Mouse (Mus musculus): ENCODE results near the gene Zc3h12a.

Gene Zc3h12a

DNA sequence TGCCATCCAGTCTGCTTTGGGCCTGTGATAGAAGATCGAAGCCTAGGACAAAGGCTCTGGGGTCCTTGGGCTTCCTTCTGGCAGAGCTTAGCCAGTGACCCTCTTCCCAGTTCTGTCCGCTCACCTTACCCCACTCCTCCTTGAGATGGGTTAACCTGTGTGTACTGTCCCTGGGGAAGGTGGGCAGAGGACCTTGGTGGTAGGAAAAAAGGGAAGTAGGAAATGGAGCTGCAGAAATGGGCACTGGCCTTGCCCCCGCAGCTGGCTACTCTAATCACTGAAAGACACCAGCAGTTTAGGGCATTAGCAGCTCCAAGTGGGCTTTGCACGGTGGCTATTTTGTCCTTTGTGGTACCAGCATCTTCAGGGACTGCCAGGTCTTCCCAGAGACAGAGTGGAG, 12.6 kb downstream of the Zc3h12a start:
- DNase-seq (ENCODE audit: low spot score): no peak

DNA sequence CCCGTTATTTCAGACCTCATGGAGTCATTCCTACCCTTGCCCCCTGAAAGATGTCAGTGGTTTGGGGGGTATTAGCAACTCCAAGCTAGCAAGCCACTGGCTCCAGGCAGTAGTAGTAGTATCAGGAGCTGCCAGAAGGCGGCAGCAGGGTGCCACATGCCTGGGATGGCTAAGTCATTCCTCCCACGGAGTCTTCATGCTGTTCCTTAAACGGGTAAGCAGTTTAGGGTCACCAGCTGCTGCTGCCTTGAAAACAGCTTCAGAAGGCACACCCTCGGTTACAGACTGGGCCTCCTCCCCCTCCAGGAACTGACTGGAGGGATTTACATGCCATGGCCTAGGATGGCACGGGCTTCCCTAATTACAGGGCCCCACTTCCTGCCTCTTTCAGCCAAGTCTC, 13.0 kb downstream of the Zc3h12a start:
- DNase-seq (ENCODE audit: low spot score): peak; percentile 82

DNA sequence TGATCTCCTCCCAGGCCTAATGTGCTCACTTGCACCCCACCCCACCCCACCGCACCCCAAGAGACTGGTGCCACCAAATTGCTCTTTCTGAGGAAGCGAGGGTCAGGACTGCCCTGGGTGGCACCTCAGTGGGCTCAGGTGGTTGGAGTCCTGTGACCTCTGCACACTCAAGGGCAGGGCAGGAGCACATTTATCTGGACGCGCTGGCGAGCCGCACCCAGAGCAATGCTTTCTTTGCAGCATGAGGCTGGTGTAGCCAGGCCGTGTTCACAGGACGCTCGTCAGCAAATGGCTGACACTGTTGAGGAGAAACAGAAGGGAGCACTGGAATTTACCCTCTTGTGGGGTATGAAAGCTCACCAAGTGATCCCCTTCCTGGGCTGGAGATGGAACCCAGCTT, 22.3 kb downstream of the Zc3h12a start:
- DNase-seq (ENCODE audit: low spot score): no peak

DNA sequence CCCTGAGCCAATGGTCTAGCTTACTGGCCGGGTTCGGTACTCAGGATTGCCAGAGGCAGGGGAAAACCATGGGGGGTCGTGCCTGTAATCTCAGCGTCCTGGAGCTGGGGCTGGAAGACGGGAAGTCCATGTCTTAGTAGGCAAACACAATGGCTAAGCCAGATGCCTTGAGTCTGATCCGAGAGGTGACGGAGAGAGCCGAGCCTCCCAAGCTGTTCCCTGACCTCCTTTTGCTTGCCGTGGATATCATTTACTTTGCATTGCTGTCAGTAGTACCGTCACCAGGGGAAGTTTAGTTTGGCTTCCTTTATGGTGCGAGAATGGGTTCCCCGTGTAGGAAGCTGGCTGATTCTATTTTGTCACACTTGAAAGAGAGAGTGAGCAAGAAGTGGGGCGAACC, 26.3 kb downstream of the Zc3h12a start:
- no peak for DNase-seq (ENCODE audit: low spot score)

DNA sequence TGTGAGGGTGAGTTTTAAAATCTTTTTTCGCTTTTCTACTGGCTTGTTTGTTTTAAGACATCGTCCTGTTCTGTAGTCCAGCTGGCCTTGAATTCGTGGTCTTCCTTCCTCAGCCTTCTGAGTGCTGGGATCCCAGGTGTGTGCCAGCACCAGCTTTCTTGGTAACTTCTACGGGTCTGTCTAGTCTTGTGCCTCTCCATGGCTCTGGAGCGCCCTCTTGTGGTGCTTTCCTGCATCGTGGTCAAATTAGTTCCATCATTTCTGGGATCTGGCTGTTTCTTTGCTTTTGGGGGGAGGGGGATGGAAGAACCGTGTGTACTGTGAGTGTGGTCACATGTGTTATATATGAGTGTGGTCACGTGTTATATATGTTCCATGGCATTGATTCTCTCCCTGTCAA, 28.2 kb downstream of the Zc3h12a start:
- DNase-seq (ENCODE audit: low spot score): peak; percentile 79

DNA sequence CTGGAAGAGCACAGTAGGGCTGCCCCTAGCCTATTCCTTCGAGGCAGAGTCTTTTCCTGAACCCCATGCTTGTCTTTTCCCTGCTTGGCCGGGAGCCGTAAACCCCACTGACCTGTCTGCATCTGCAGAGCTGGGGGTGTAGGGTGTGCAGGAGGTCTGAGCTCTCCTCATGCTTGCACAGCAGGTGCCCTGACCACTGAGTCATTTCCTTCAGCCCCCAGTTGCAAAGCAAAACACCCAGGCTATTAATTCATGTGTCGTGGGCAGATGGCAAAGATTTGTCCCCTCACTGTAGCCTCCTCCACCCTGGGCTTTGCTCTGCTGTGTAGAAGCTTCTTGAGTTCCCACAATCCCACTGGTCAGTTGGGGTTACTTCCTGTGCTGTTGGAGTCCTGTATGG, 30.2 kb downstream of the Zc3h12a start:
- DNase-seq (ENCODE audit: low spot score): no peak

DNA sequence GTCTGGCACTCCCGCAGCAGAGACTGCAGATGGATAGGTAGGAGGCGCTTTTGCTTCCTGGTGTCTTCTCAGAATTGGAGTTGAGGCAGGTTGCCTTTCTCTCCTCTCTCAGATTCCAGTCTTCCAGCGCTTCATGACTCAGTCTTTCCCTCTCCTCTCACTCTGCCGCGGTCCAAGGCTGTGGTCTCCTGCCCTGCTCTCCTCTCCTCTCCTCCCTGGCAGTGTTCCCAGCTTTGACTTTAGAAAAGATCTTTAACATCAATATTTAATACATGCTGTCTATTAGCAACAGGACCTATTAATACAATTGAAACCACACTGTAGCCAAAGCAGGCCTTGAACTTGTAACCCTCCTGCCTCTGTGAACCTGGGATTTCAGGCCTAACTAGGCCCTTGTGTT, 31.6 kb downstream of the Zc3h12a start:
- DNase-seq (ENCODE audit: low spot score): no peak

DNA sequence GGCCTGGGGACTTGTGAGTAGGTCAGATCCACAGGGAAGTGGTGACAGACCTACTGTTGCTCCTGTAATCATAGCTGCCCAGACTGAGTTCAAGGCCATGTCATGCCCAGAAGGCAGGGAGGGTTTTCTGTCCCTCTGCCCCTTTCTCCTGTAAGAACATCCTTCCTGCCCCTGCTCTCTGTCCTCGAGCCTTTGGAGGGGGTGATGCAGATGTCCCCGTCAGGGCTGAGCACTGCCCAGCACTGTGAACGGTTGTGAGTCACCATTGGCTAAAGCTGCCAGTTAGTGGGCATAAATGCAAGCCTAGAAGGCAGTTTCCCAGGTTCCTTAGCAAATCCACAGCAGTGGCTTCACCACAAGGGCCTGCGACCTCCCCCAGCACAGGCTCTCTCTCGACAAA, 34.6 kb downstream of the Zc3h12a start:
- no peak for DNase-seq (ENCODE audit: low spot score)

DNA sequence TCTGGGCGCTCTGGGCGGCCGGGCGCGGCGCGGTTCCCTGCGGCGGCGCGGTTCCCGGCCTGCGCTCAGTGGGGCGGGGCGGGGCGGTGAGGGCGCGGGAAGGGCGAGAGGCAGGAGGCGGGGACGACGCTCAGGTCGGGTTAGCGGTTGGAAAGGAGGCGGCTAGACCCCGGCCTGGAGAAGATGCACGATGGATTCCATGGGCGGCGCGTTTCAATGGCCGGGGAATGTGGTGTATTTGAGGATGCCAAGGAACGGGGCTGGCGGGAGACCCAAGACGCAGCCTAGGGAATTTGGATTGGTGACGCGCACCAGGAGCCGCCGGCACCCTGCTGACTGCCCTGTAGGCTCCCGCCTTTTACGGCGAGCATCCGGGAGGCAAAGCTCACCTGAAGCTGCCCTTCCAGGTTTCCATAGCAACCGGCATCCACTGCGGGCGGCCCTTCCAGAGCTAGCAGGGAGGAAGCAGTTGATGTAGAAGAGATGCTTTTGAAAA, 42.2 kb downstream of the Zc3h12a start:
- no peak for DNase-seq (ENCODE audit: low spot score)

DNA sequence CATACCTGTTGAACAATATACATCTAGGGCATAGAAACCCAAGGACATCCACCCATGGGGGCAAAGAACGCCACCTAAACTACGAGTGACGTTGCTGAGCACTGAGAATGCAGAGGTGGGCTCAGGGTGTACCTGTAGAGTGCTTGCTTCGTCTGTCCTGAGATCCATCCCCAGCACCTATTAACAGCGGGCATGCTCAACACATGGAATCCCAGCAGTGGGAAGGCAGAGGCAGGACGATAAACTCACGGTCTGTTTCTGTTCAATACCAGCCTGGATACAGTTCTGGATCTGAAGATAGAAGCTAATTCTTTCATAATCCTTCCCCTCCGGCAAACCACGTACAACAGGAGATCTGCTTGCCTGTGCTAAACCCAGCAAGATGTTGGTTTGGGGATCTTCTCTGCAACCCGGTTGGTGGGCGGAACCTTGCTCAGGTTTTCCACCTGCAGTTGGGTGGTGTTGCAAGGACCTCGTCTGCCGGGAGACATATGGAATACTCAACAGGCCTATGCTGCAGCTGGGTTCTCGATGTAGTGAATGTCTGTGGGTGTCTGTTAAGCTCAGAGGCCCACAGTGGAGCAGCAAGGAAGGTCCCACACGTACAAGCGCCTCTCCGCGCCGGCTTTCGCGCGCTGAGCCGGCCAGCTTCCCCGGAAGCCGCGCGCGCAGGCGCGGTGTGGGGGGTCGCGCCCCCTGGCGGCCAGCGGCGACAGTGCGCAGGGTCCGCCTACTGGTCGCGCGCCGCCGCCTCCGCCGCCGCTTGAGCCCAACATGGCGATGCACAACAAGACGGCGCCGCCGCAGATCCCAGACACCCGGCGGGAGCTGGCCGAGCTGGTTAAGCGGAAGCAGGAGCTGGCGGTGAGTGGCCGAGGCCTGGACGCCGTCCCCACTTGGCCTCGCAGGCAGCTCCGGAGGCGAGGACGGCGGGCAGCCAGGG, 43.0 kb downstream of the Zc3h12a start, which contains the start of gene Meaf6:
Meaf6 (plus strand) TSS at position 732 of the 943 bp plus-strand sequence.
- peak; percentile 95 for DNase-seq (ENCODE audit: low spot score)

DNA sequence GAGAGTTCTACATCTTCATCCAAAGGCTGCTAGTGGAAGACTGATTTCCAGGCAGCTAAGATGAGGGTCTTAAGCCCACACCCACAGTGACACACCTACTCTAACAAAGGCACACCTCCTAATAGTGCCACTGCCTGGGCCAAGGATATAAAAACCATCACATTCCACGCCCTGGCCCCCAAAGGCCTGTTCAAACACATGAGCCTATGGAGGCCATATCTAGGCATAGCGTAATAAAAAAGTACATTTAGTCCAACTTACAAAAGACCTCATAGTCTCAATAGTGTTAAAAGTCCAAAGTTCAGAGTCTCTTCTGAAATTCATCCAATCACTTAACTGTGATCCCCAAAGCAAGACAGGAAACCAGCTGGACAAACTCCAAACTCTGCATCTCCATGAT, 48.9 kb downstream of the Zc3h12a start:
- DNase-seq (ENCODE audit: low spot score): no peak

DNA sequence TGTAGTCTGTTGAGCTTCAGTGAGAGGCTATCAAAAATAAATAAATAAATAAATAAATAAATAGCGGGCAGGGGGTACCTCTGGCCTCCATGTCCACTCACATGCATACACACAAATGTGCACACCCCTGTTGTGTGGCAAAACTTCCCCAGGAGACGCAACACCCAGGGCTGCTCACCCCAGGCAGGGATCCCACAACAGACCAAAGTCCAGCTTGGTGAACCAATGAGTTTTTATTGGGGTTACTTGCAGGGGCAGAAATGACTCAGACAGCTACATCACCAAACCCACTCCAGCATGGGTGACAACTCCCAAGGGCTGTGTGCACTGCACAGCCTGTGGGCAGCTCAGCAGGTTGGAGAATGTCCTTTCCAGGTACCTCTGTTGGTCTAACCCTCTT, 49.9 kb downstream of the Zc3h12a start:
- no peak for DNase-seq (ENCODE audit: low spot score)

Data from ovary, postnatal 14 days (tissue).